Mouse (Mus musculus): ENCODE results near the gene Pdxp.
A peak's percentile ranks its signal among the peaks of the same experiment; 100 is the strongest.

The Pdxp gene

GRCm38 (mm10) chr15:78927021-78927787 lies 13.5 kb downstream of the Pdxp start:
- no peak for DNase-seq (ENCODE audit: low read depth, low spot score)

DNA sequence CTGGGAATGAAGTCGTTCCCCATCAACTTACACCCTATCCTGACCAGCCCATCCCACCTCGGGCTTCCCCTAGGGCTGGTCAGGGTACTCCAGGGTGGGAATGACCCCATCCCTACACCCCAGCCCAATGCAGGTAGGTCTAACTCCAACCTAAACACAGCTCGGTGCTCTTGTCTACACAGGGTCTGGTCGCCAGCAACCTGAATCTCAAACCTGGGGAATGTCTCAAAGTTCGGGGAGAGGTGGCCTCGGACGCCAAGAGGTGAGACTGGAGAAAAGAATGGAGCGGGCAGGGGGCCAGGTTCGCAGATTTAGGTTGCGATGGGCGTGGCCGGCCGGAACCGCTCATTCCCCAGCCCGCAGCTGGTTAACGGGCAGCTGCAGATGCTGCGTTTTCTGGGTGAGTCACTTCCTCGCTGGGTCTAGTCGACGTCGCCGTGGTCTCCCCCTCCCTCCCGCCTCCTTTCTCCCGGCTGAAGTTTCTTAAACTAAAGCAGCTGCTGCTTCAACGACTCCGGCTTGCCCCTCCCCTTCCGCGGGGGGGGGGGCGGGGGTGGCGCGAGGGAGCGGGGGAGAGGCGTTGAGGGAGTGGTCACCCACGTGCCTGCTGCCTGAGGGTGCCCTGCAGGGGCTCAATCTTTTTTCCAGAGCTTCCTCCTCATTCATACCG lies 14.2 kb downstream of the Pdxp start:
- peak; percentile 51 for DNase-seq (ENCODE audit: low read depth, low spot score)

- no peak for DNase-seq (ENCODE audit: low read depth, low spot score)
These were observed 14.8 kb downstream of the Pdxp start for GRCm38 (mm10) chr15:78928539-78928938.

DNA sequence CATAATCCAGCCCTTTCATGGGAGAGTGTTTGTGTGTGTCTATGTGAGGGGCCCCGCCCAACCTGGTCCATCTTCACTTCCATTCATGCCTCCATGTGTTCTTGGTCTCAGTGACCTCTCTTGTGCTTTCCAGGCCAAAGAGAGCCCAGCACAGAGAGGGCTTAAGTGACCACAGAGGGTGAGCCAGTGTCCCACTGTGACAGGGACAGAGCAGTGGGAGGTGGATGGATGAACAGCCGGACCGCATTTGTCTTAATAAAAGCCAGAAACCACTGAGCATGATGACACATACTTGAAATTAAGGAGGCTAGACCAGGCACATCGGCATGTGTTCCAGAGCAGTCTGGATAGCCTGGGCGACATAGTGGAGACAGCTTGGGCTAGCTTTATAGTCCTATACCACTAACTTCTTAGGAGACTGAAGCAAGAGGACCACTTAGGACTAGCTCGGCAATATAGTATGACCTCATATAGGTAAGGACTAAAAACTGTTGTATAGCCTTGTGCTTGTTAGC lies 16.5 kb downstream of the Pdxp start:
- DNase-seq (ENCODE audit: low read depth, low spot score) = no peak

DNA sequence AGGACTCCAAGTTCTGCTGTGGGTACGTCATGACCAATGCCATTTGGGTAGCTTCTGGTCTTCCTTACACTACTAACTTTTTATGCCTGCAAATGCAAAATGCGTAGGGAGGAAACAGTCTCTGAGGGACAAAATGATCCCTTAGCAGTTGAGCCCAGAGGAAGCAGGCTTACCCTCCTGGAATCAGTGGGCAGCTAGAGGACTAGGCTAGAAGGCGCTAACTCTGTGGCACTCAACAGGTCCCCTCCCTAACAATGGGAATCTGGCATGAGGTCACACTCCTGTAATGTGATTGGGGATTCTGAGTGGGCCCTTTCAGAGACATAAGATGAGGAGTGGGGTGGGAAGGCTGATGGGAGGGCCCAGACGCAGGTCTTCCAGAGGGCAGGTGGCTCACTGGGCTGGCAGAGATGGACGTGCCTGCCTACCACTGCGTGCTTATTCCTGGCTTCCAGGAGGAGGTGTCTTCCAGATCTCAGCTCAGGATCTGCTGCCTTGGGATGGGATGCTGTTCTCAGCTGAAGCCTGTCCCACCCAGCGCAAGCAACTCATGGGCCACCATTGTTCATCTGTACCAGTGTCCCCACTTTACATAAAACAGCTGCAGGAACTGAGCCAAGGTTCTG lies 17.2 kb downstream of the Pdxp start:
- no peak for DNase-seq (ENCODE audit: low read depth, low spot score)

DNA sequence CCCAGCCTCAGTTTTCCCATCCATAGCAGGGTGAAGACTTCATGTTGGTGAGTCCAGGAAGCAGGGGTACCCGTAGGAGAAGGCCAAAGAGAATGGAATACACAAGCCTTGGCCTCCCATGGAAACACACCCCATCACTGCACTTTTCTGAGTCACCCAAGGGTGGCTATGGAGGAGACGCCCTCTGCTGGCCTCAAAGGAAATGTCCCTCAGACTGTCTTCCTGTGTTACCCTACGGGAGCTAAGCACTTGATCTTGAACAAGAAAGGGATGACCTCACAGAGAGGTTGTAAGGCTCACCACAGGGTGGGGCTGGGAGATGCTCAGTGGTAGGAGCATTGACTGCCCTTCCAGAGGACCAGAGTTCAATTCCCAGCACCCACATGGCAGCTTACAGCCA lies 17.9 kb downstream of the Pdxp start:
- no peak for DNase-seq (ENCODE audit: low read depth, low spot score)

DNA sequence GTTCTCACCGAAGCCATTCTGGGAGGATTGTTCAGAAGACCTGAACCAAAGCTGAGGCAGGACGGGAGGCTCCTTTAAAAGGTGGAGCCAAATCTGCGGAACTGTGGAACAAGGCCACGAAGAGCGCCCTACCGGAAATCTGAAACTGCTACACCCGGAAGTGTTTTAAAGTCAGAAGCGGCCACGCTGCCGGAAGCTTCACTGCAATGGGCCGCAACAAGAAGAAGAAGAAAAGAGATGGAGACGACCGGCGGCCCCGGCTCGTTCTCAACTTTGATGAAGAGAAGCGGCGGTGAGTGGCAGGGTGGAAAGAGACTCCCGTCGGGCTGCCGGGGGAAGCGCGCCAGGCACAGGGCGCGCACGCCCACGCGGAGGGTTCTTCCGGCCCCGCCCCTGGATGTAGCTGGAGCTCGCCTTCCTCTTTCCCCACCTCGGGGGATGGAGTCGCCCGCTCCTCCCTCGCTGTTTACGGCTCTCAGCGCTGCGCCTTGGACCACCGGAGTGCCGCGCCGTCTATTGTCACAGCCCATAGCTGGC lies 21.1 kb downstream of the Pdxp start, which contains the start of gene Nol12:
Nol12 (plus strand) TSS at position 150 of the 537 bp plus-strand sequence.
- DNase-seq (ENCODE audit: low read depth, low spot score) = peak; percentile 91

GRCm38 (mm10) chr15:78936403-78936802 lies 22.7 kb downstream of the Pdxp start:
- no peak for DNase-seq (ENCODE audit: low read depth, low spot score)

DNA sequence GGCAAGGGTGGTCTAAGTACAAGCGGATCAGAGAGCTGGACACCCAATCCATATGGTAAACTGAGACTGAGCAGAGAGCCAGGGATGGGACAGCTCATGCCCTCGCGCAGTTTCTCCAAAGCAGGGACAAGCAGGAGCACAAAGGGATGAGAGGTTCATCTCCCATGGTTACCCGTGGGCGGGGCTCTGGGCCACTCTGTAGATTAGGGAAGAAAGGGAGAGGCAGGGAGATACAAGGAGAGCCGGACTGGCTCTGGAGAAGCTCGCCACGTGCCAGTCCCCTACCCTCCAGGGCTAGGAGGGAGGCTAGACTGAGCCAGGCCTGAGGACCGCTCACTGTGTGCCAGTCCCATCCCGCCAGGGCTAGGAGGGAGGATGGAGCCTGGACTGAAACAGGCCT lies 23.6 kb downstream of the Pdxp start:
- no peak for DNase-seq (ENCODE audit: low read depth, low spot score)

DNA sequence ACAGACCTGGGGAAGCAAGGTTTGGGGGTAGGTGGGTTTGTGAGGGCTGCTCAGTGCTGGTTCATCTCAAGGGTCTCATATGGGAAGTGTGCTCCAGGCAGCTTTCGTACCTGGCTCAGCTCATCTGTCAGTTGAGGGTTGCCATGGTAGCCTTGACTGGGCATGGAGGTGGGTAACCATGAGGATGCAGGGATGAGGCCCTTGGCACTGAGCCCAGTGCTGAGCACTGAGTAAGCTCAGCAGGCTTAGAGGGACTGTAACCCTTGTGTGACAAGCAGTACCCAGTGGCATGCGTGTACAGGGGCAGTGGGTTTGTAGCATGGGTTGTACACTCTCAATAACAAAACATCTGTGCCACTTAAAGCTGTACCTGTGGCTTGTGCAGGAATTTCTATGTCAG lies 24.2 kb downstream of the Pdxp start:
- no peak for DNase-seq (ENCODE audit: low read depth, low spot score)

DNA sequence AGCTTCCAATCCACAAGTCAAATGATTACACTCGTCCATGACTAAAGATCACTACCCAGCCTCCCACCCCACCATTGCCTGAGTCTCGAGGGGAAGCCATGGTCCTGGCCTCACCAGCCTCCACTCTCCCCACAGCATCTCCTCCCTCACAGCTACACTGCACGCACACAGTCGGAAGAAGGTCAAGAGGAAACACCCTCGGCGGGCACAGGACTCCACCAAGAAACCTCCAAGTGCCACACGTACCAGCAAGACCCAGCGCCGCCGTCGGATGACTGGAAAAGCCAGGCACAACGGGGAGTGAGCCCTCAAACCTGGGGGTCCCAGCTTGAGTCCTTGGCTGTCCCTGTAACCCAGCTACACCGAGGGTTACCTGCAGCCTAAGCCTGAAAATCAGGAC lies 26.6 kb downstream of the Pdxp start:
- DNase-seq (ENCODE audit: low read depth, low spot score) = no peak

DNA sequence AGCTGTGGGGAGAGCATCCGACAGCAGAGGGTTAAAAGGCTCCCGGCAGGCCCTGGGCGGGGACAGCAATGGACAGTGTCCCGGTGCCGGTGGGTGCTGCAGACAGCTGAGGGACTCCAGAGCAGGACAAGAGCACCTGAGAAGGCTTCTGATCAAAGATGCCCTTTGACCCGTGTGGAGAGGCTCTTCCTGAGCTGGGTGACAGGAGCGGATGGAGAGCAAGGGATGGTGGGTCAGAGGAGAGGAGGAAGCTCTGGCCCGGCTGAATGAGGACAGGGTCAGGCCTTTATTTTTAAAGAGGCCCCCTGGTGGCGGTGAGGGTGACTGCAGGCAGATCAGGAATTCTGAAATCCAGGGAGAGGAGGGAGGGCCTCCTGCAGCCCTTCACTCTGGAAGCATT lies 28.9 kb downstream of the Pdxp start:
- DNase-seq (ENCODE audit: low read depth, low spot score) = peak; percentile 19

- DNase-seq (ENCODE audit: low read depth, low spot score) = no peak
These were observed 32.5 kb downstream of the Pdxp start for GRCm38 (mm10) chr15:78946232-78946631.

DNA sequence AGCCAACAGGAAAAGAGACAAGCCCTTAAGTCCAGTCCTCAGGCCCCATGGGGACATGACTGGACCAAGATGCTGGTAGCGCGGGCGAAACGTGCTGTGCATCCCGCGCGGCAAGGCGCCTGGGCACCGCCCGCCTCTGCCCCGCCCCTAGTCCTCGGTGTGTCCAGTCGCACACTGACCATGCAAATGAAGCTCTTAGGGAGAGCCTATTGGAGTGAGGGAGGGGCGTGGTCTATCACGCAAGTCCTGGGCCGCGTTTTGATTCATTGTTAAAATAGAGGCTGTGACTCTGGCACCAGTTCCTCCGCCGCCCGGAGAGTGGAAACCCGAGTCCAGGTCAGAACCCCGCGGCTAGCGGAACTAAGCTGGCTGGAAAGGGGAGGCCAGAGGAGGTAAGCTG lies 33.9 kb downstream of the Pdxp start, which contains the start of gene Triobp:
Triobp (plus strand) TSS at position 68 of the 400 bp plus-strand sequence.
- peak; percentile 90 for DNase-seq (ENCODE audit: low read depth, low spot score)

DNA sequence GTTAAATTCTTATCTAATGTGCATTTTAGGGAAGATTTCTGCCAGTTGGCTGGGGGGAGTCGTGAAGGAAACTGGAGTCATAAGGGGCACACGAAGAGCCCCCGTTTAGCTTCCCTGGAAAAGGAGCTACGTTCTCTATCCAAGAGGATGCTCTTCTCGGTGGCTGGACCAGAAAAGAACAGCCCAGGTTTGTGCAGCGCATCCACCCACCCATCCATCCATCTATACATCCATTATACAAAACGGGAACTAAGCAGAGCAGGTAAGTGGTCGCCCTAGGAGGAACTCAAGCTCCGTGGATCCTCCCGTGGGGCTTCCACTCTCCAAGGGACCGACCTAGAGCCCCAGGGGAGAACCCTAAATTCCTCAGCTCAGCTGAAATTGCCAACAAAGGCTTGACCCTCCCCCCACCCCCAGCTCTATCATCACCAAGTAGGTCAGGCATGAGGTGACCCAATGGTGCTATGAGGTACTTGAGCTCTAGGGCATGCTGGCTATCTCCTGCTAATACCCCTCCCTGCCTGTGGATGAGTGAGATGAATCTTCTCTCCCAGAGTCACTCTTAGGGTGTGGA lies 34.5 kb downstream of the Pdxp start:
- DNase-seq (ENCODE audit: low read depth, low spot score) = no peak

- no peak for DNase-seq (ENCODE audit: low read depth, low spot score)
These were observed 35.2 kb downstream of the Pdxp start for GRCm38 (mm10) chr15:78948883-78949282.

GRCm38 (mm10) chr15:78955663-78956062 lies 41.9 kb downstream of the Pdxp start:
- no peak for DNase-seq (ENCODE audit: low read depth, low spot score)

- no peak for DNase-seq (ENCODE audit: low read depth, low spot score)
These were observed 42.6 kb downstream of the Pdxp start for GRCm38 (mm10) chr15:78956351-78956750.

DNA sequence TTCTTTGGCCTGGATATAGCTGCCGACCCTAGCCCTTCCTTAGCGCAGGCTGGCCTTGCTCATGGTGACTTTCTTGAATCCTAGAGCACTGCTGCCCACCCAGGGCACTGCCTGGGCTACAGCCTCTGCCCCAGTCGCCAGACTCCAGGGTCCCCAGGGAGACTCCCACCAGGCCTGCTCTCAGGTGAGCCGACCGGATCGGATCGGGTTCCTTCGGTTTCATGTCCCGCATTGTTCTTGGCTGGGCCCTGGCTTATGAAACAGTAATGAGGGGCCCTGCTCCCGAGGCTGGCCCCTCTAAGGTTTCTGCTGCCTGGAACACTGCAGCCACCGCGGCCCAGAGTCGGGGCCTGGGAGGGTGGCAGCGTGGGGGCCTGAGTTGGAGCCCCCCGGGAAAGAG lies 43.3 kb downstream of the Pdxp start:
- no peak for DNase-seq (ENCODE audit: low read depth, low spot score)

DNA sequence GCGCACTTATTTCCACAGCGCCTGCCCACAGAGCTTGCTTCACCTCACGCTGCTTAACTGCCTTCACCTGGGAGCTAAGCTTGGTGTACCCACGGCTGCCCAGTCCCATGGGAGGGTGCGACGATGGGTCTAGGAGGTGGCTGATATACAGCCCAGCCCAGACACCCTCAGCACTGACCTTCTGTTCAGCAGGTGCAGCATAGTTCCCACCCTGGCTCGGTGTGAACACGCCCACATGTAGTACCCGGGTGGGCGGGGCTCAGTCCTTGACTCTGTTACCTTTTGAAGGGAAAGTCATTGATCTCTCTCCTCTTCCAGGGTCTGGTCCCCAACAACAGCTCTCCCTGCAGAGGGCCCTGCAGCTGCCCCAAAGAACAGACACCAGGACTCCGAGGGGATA lies 45.8 kb downstream of the Pdxp start:
- no peak for DNase-seq (ENCODE audit: low read depth, low spot score)

GRCm38 (mm10) chr15:78960088-78960487 lies 46.4 kb downstream of the Pdxp start:
- DNase-seq (ENCODE audit: low read depth, low spot score) = no peak

DNA sequence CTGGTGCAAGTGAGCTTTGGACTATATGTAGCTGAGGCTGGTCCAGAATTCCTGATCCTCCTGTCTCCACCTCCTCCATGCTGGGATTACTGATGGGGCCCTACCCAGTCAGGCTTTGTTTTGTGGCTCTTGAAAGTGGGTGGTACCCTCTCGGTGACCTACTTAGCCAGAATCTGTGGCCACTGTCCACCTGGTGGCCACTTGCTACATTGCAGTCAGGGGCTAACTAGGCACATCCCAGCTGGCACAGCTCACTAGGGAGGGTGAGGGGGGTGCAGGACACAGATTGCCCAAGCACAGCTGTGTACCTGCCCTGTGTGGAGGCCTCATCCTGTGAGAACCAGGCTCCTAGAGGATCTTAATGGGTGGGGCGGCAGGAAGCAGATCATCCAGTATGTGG lies 49.2 kb downstream of the Pdxp start:
- DNase-seq (ENCODE audit: low read depth, low spot score) = no peak

Data from telencephalon, adult 2 months (tissue).